Mouse (Mus musculus) retina, embryonic 14.5 days (tissue): ENCODE results near the gene Prkcb.
A peak's percentile ranks its signal among the peaks of the same experiment; 100 is the strongest.

Experiments used
- DNase-seq: peaks from one replicate; pipeline ENCODE4 v3.0.0-alpha.2; 2015; ENCODE audit warnings: low spot score

Gene Prkcb

GRCm38 (mm10) chr7:122597313-122597712 lies 308.8 kb downstream of the Prkcb start:
- peak; percentile 83 for DNase-seq

DNA sequence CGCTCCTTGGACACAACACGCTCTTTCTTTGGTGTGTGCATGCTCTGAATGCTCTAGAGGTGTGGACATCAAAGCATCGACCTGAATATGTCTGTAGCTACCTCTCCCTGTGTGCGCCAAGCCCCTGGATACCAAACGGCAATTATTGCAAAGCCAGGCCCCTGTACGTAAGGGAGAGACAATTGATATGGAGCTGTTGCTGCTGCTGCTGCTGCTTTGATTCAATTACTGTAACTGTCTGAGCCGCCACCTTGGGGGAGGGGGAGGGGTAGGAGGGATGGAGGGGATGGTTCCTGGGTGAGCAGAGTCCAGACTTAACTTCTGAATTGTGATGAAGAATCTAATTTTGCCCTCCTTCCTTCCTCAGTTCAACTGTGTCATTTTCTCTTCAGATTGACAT lies 312.3 kb downstream of the Prkcb start:
- DNase-seq, result peak; percentile 49

- no peak for DNase-seq
Observed at GRCm38 (mm10) chr7:122605066-122605465, 316.5 kb downstream of the Prkcb start.

GRCm38 (mm10) chr7:122609420-122609819 lies 320.9 kb downstream of the Prkcb start:
- DNase-seq, result no peak

- no peak for DNase-seq
Observed at GRCm38 (mm10) chr7:122610161-122610560, 321.6 kb downstream of the Prkcb start.

DNA sequence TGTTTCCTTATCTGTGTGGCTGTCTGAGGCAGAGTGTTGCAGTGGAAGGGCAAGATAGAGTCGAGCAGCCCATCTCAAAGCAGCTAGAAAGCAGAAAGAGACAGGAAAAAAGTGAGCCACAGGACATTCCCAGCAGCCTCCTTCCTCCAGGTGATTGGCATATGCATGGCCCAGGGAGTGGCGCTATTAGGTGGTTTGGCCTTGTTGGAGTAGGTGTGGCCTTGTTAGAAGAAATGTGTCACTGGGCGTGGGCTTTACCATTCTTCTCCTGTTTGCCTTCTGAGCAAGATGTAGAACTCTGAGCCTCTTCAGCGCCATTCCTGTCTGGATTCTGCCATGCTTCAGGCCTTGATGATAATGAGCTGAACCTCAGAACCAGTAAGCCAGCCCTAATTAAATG lies 325.3 kb downstream of the Prkcb start:
- DNase-seq, result no peak

DNA sequence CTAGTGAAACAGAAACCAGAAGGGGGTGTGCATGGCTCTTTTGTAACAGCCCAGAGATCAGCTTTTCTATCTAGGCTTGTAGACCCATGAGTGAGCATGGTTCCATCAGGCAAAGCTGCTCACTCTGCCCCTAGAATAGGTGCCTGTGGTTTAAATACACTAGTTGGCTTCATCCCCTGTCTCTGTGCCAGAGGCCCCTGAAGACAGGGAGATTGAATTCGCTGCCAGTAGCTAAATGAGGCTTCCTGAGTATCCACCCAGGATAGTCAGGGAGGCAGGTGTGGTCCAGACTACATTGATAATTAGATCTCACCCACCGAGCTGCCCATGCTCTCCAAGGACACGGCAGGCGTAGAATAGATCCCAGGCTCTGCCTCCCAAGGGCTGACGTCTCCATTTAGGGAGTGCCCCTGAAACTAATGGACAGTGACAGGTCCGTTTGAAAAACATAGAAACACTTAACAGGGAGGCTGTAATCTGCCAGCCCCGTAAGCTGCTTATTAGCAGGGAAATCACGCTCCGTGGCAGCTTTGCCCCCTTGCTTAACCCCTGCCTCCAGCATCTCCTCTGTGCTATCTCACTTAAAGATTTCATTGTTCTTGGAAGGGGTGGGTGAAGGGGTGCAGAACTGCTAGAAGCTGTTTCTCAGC lies 333.7 kb downstream of the Prkcb start:
- DNase-seq, result peak; percentile 86

DNA sequence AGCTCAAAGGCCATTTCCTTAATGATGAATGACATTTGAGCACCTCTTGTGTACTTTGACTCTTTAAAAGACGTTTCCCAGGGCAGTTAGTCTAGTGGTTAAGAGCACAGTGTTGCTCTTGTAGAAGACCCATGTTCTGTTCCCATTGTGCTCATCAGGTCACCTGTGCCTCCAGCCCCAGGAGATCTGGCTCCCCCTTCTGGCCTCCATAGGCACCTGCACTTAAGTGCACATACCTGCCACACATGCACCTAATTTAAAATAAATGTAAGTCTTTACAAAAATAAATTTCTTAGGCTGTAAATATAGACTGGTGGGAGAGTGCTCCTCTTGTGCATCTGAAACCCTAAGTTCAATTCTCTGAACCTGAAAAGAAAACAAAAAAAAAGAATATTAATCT lies 335.2 kb downstream of the Prkcb start:
- DNase-seq, result no peak

DNA sequence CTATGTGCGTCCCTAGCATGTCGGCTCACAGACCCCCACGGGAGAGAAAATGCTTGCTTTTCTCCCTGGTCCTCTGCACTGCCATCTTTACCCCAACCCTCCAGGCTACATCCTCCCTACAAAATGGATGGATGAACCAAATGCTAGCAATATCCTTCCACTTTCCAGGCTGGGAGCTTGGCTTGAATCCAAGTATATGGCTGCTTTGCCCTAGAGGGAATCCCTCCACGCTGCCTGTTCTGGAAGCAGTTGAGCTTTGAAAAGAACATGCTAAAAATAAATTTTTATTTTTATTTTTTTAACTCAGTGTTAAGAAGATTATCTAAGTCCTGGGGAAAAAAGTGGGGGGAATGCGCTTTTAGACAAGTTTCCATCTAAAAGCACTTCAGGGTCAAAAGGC lies 339.5 kb downstream of the Prkcb start:
- no peak for DNase-seq

- DNase-seq, result no peak
Observed at GRCm38 (mm10) chr7:122630386-122630785, 341.8 kb downstream of the Prkcb start.

DNA sequence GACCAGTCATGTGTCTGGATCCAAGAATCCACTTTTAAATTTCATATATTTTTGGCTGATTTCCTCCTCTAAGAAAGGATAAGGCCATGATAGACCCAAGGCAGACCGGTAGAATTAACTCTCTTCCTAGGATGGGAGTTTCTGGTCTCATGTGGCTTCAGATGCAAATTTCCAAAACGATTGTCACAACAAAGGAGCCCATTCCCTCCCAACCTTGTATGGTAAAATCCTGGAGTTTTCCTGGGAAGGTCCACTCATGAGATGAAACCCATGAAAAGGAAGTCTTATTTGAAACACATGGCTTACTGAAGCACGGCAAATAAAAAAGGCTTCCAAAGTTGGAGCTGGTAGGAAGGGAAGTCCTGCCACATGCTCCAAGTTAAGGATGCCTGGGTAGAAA lies 342.6 kb downstream of the Prkcb start:
- no peak for DNase-seq

DNA sequence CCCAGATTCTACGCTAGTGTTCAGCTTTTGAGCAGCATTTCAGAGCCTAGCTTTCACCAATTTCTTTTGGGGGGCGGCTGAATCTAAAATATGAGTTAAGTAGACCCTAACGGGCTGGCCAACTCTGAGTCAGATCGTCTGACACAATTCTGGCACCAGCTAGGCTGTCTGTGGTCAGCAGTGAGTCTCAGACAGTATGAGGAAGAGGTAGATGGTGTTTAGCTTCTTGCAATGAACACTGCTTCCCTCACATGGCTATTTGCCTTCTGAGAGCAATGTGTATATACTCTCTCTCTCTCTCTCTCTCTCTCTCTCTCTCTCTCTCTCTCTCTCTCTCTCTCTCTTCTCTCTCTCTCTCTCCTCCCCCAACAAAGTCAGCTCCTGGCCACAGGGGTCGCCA lies 344.4 kb downstream of the Prkcb start:
- no peak for DNase-seq

DNA sequence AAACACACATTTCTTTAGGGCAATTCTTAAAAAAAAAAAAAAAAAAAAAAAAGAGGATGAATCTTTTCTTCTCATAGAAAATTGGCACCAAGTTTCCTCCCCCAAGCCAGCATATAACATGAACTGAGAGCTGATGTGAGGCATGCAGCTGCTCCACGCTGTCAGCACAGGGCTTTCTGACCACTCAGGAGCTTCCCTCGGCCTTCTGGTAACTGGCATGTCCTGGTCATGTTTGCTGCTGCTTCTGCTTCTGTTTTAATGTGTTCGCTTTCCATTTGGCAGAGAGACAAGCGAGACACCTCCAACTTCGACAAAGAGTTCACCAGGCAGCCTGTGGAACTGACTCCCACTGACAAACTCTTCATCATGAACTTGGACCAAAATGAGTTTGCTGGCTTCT lies 344.9 kb downstream of the Prkcb start:
- DNase-seq, result no peak

- DNase-seq, result no peak
Observed at GRCm38 (mm10) chr7:122643676-122644075, 355.1 kb downstream of the Prkcb start.

GRCm38 (mm10) chr7:122649306-122649705 lies 360.8 kb downstream of the Prkcb start:
- no peak for DNase-seq

DNA sequence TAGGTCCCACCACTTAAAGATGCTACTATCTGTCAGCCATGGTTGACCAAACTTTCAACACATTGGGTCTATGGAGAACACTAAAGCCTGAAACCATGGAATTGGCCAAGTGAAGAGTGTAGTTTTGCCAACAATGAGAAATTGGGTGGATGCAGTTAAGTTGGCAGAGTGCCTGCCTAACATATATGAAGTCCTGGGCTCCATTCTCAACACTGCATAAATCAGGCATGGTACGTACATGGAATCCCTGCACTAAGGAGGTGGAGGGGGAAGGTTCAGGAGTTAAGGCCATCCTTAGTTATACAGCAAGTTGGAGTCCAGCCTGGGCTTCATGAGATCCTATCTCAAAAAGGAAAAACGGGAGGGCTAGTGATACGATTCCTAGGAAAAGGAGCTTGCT lies 364.0 kb downstream of the Prkcb start:
- no peak for DNase-seq

- no peak for DNase-seq
Observed at GRCm38 (mm10) chr7:122656671-122657070, 368.1 kb downstream of the Prkcb start.

GRCm38 (mm10) chr7:122657423-122658126 lies 369.0 kb downstream of the Prkcb start:
- no peak for DNase-seq

- DNase-seq, result no peak
Observed at GRCm38 (mm10) chr7:122665311-122666049, 376.9 kb downstream of the Prkcb start.

- DNase-seq, result peak; percentile 81
Observed at GRCm38 (mm10) chr7:122667903-122668302, 379.4 kb downstream of the Prkcb start.

DNA sequence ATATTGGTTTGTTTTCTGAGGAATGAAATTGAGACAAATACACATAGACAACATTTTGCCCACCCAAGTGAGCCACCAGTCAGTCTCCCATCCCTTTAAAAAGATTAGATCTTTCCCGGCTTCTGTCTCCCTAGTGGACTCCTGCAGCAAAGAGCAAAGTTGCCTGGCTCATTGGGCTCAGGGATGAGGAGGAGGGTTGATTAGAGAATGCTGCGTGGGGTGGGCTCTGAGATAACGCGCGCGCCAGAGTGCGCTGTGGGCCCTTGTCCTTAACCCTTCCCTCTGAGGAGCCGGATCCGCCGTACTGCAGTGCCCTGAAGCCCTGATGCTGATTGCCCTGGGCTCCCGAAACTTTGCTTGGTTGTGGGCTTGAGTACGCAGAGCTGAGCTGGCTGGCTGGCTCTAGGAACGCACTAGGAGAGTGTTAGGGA lies 381.9 kb downstream of the Prkcb start, which contains the start of gene Cacng3:
TSS of gene Cacng3 (plus strand) at position 51 of the 431 bp plus-strand sequence.
- DNase-seq, result no peak

DNA sequence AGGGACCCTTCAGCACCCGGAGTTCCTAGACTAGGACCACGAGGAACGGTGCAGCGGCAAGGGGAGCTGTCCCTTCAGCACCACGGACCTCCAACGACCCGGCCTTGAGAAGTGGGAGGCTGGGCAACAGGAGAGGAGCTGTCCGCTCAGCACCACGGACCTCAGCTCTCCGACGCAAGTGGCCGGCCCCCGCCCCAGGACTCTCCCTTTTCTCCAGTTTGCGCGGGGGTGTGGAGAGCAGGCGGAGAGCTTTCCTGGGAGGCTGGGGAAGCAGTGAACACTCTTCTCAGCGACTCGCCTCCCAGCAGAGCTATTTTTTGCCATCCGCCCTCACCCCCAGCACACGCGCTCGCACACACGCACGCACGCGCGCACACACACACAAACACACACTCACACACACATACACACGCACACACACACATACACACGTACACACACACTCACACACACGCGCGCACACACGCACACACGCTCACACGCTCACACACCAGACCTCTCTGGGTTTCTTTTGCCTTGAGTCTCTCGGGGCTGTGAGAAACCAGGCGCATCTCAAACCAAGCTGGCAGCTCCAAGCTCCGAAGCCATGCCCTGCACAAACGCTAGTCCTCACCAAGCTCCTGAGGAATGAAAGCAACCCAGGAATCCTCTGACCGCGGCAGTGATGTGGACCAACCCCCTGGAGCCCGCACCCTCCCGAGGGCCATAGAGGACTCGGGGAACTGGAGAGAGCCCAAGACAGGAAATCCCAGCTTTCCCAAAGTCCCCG lies 382.5 kb downstream of the Prkcb start:
- DNase-seq, result peak; percentile 96
